Mouse (Mus musculus) cerebellum, adult 2 months (tissue): ENCODE data around the gene Cadm4. TPM values are rescaled to one million over a fixed set of nuclear protein-coding genes. Genes with fewer than 3 reads are reported as not detected.

Source experiments
- DNase-seq, 2 experiments: peaks; one replicate each; pipeline ENCODE4 v3.0.0; 2021
- H3K27ac ChIP-seq: fragments of 200-500 bp; 2 replicates; pipeline ENCODE4 v1.5.1; 2012; ENCODE audit warnings: low read length, control low read depth, inconsistent platforms; ENCODE audit not compliant: insufficient read depth
- H3K27me3 ChIP-seq: fragments of 200-500 bp; 2 replicates; pipeline ENCODE4 v1.6.1; 2012; ENCODE audit warnings: inconsistent platforms, mild to moderate bottlenecking, low read length, moderate library complexity; ENCODE audit not compliant: control insufficient read depth, insufficient read depth
- H3K4me1 ChIP-seq: fragments of 200-500 bp; 2 replicates; pipeline ENCODE4 v1.6.1; 2011; ENCODE audit warnings: low read length; ENCODE audit not compliant: control insufficient read depth, insufficient read depth
- H3K4me3 ChIP-seq: fragments of 200-500 bp; replicated peaks from 2 replicates; pipeline ENCODE3; 2011; ENCODE audit warnings: mild to moderate bottlenecking, low read depth, low read length, control low read depth; ENCODE audit not compliant: insufficient read depth
- CTCF ChIP-seq: fragments of 200-500 bp; IDR thresholded peaks from 2 replicates; pipeline ENCODE4 v1.5.1; 2011; ENCODE audit warnings: low read depth, mild to moderate bottlenecking, control low read depth, low read length, moderate library complexity, borderline replicate concordance; ENCODE audit not compliant: insufficient read depth
- POLR2A ChIP-seq: fragments of 200-500 bp; IDR thresholded peaks from 2 replicates; pipeline ENCODE4 v1.6.1; 2011; ENCODE audit warnings: low read length, control low read depth, borderline replicate concordance; ENCODE audit not compliant: insufficient read depth
- WGBS: fragments of 180-500 bp; shearing (Covaris S2); methylation state at CpG from one replicate; pipeline ENCODE4 v1.1.7; 2018; 5-methylcytosine and 5-hydroxymethylcytosine counted together
- polyA plus RNA-seq: library from polyadenylated mRNA; depleted of rRNA; stranded (reverse); fragments of >200 nt; gene quantifications from 2 replicates; pipeline ENCODE4 v1.2.3, GENCODE M21; 2012; rRNA removed

Gene Cadm4
- polyA plus RNA-seq: 285 and 312 TPM in 2 replicates

DNA sequence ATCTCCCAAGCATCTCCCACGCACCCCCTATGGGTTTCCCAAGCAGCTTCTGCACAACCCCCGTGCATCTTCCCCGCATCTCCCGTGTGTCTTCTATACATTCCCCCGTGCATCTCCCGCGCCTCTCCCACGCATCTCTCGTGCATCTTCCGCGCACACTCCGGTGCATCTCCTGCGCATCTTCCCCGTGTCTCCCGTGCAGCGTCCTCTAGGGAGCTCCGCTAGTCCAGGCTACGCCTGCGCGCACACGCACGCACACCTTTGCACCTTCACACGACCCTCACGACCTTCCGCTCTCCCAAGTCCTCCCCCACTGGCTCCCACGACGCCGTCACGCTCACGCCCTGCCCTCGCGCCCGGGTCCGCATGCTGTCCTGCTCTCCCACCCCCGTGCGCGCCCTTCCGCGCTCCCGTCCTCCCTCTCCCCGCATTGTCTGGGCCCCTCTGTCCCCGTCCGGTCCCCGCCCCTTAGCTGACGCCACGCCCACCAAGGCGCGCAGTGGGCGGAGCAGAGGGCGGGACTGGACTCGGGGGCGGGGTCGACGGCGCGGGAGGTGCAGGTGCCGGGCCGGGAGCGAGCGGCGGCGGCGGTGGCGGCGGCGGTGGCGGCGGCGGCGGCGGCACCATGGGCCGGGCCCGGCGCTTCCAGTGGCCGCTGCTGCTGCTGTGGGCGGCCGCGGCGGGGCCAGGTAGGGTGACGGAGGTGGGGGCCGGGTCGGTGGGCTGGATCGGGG, at the start of gene Cadm4:
TSS of gene Cadm4 (plus strand) at position 550 of the 734 bp plus-strand sequence.
- Histone ChIP-seq H3K4me1 (peaks cover 18% of the 10 kb centered on the region), H3K27me3 (no peaks in the 10 kb centered on the region), H3K27ac (peak within 1 kb of the TSS; percentile 61), H3K4me3 (peak within 1 kb of the TSS; percentile 88)
- peak; percentile 92 to 96 for DNase-seq
- WGBS: 2% methylated on average over 75 of the region's 83 CpGs
- TF ChIP-seq POLR2A: peak; percentile 92
- no peak for TF ChIP-seq CTCF

DNA sequence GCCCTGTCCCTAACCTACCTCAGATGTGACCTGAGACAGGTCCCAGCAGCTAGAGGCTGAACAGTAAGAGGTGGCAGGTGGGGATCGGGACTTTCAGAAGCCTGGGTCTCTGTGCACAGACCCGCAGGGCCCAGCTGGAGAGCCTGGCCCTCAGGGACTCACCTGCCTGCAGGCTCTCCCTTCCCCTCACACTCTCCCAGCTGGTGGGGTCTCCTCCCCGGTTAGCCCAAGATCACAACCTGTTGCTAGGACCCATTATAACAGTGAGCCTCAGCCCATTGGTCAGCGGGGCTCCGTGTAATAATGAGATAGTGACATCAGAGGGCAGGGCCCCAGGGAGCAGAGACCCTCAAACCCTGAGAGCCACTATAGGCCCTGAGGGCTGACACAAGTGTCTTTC, 46.5 kb upstream of the Cadm4 start:
- H3K4me1 ChIP-seq: peaks cover 60% of the 10 kb centered on the region
- DNase-seq: no peak
- no peak overlapping the region for H3K27ac ChIP-seq
- TF ChIP-seq CTCF: no peak
- no peak for TF ChIP-seq POLR2A
- 84% methylated on average over 5 of the region's 5 CpGs for WGBS
- no peak overlapping the region for H3K4me3 ChIP-seq
- no peaks in the 10 kb centered on the region for H3K27me3 ChIP-seq

GRCm38 (mm10) chr7:24437981-24438380, 43.8 kb upstream of the Cadm4 start:
- peak; percentile 58 to 66 for DNase-seq
- peaks cover 33% of the 10 kb centered on the region for H3K4me1 ChIP-seq
- no peaks in the 10 kb centered on the region for H3K27me3 ChIP-seq
- H3K4me3 ChIP-seq: no peak overlapping the region
- TF ChIP-seq POLR2A (no peak), CTCF (no peak)
- peak overlapping the region; percentile 8 for H3K27ac ChIP-seq
- WGBS: 12% methylated on average over 10 of the region's 10 CpGs

GRCm38 (mm10) chr7:24439191-24439590, 42.6 kb upstream of the Cadm4 start:
- H3K4me3 ChIP-seq: no peak overlapping the region
- 77% methylated on average over 6 of the region's 6 CpGs for WGBS
- H3K27ac ChIP-seq: no peak overlapping the region
- DNase-seq: no peak
- TF ChIP-seq POLR2A (no peak), CTCF (no peak)
- peaks cover 27% of the 10 kb centered on the region for H3K4me1 ChIP-seq
- no peaks in the 10 kb centered on the region for H3K27me3 ChIP-seq

- Histone ChIP-seq H3K27ac (no peak overlapping the region), H3K4me3 (no peak overlapping the region), H3K27me3 (no peaks in the 10 kb centered on the region), H3K4me1 (peaks cover 26% of the 10 kb centered on the region)
- TF ChIP-seq POLR2A (no peak), CTCF (no peak)
- no peak for DNase-seq
- 95% methylated on average over 7 of the region's 7 CpGs for WGBS
These were observed 41.9 kb upstream of the Cadm4 start for GRCm38 (mm10) chr7:24439891-24440290.

- DNase-seq: peak; percentile 69 to 72
These were observed 40.0 kb upstream of the Cadm4 start for GRCm38 (mm10) chr7:24441785-24442184.

DNA sequence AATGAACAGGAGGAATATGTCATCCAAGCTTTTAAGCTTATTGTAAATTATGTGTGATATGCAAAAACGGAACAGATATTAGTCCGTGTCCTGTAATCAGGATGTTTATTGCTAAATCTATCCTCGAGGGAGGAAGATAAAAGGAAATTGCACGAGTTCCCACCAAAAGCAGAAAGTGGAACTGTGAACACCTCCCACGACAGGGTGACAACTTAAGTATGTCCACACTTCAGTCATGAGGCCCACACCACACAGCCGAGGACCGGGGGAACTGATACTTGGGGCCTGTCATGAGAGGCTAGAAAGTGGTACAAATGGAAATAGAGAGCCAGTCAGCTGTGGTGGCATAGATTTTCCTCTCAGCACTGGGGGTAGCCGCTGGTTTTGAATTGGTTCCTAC, 39.5 kb upstream of the Cadm4 start:
- Histone ChIP-seq H3K27ac (no peak overlapping the region), H3K4me3 (no peak overlapping the region), H3K4me1 (peaks cover 15% of the 10 kb centered on the region), H3K27me3 (no peaks in the 10 kb centered on the region)
- DNase-seq: no peak
- WGBS: 83% methylated on average over 8 of the region's 8 CpGs
- TF ChIP-seq CTCF (no peak), POLR2A (no peak)

More at GRCm38 (mm10) chr7:24441785-24442184, 40.0 kb upstream of the Cadm4 start:
- no peak for TF ChIP-seq POLR2A
- peak; percentile 100 for TF ChIP-seq CTCF
- H3K27me3 ChIP-seq: no peaks in the 10 kb centered on the region
- H3K27ac ChIP-seq: no peak overlapping the region
- WGBS: 13% methylated on average over 1 of the region's 1 CpGs
- H3K4me3 ChIP-seq: no peak overlapping the region
- H3K4me1 ChIP-seq: peaks cover 20% of the 10 kb centered on the region

DNA sequence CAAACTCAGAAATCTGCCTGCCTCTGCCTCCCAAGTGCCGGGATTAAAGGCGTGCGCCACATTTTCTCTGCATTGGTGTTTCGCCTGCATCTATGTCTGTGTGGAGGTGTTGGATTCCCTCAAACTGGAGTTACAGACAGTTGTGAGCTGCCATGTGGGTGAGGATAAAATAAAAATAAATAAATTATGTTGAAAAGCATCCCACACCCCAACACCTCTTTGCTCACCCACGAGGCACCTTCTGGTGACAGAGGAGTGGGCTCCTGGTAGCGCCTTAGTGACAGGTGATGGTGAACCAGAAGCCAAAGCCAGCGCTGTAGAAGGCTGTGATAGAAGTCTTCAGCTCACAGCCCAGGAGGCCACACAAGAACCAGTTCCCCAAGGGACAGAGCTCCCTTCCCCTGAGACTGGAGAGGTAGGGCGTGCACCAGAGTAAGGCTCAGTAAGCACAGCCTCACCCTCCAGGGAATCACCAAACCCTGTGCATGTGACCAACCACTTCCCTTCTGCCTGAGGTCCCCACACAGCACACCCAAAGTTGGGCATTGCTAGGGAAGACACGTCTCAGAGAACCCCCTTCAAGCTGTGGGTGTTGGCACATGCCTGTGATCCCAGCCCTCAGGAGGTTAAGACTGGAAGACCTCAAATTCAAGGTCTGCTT, 36.4 kb upstream of the Cadm4 start:
- H3K27me3 ChIP-seq: no peaks in the 10 kb centered on the region
- no peak overlapping the region for H3K27ac ChIP-seq
- no peak overlapping the region for H3K4me3 ChIP-seq
- TF ChIP-seq POLR2A: no peak
- TF ChIP-seq CTCF: no peak
- no peak for DNase-seq
- 93% methylated on average over 9 of the region's 9 CpGs for WGBS
- H3K4me1 ChIP-seq: no peaks in the 10 kb centered on the region
